Mouse (Mus musculus) hindbrain, postnatal 0 days (tissue): ENCODE measurements around the gene Vps37b. TPM values are rescaled to one million over a fixed set of nuclear protein-coding genes. Genes with fewer than 3 reads are reported as not detected.

Source experiments
- ATAC-seq: fragments of 200-750 bp; cut with Nextera tagmentation; 2 replicates; pipeline ENCODE4 v1.8.0; 2017; ENCODE audit warnings: mild to moderate bottlenecking, moderate TSS enrichment, moderate library complexity
- DNase-seq: peaks from one replicate; pipeline ENCODE4 v3.0.0-alpha.2; 2015; ENCODE audit warnings: low spot score
- H3K27ac ChIP-seq: fragments of 300-500 bp; sonication (generic); 2 replicates; pipeline ENCODE4 v1.5.1; 2014; ENCODE audit warnings: mild to moderate bottlenecking
- H3K27me3 ChIP-seq: fragments of 300-500 bp; sonication (generic); 2 replicates; pipeline ENCODE4 v1.6.1; 2014; ENCODE audit warnings: low read length, mixed read lengths; ENCODE audit not compliant: insufficient read depth
- H3K36me3 ChIP-seq: fragments of 300-500 bp; sonication (generic); 2 replicates; pipeline ENCODE4 v1.6.1; 2014; ENCODE audit warnings: low read length, mixed read lengths; ENCODE audit not compliant: insufficient read depth
- H3K4me1 ChIP-seq: fragments of 300-500 bp; sonication (generic); 2 replicates; pipeline ENCODE4 v1.6.1; 2014; ENCODE audit warnings: antibody characterized with exemption, low read length, mixed read lengths; ENCODE audit not compliant: insufficient read depth
- H3K4me2 ChIP-seq: fragments of 300-500 bp; sonication (generic); 2 replicates; pipeline ENCODE4 v1.6.1; 2014; ENCODE audit warnings: low read depth, mild to moderate bottlenecking, low read length, moderate library complexity, mixed read lengths
- H3K4me3 ChIP-seq: fragments of 300-500 bp; sonication (generic); 2 replicates; pipeline ENCODE4 v1.5.1; 2014; ENCODE audit warnings: low read length
- H3K9ac ChIP-seq: fragments of 300-500 bp; sonication (generic); replicated peaks from 2 replicates; pipeline ENCODE4 v1.6.1; 2014; ENCODE audit warnings: mild to moderate bottlenecking, low read length, moderate library complexity, mixed read lengths
- H3K9me3 ChIP-seq: fragments of 300-500 bp; sonication (generic); 2 replicates; pipeline ENCODE4 v1.6.1; 2016; ENCODE audit warnings: low read length, mixed read lengths
- CTCF ChIP-seq: IDR thresholded peaks from 2 replicates; pipeline ENCODE4 v1.5.1; 2016; ENCODE audit warnings: antibody characterized with exemption, control low read depth, low read depth
- WGBS: fragments of 180-500 bp; shearing (Covaris S2); extraction: QIAGEN DNeasy Blood & Tissue Kit; methylation state at CpG from one replicate; pipeline ENCODE4 v1.1.7; 2014; 5-methylcytosine and 5-hydroxymethylcytosine counted together
- microRNA-seq, 2 experiments: library from miRNA; unstranded; fragments of <30 nt; microRNA quantifications; one replicate each; pipeline ENCODE4; 2016
- polyA plus RNA-seq: library from polyadenylated mRNA; unstranded; fragments of >200 nt; fragmentation: Nextera tagmentation; extraction: Ambion mirVana; gene quantifications from 2 replicates; pipeline ENCODE4 v1.2.1, GENCODE M21; 2015
- total RNA-seq: library from RNA; depleted of rRNA; stranded (reverse); fragments of >200 nt; gene quantifications from 2 replicates; pipeline ENCODE4 v1.2.3, GENCODE M21; 2014; rRNA removed

The Vps37b gene
- total and polyA plus RNA-seq, 2 experiments from 2014 or later, result 94.0 to 104 TPM

DNA sequence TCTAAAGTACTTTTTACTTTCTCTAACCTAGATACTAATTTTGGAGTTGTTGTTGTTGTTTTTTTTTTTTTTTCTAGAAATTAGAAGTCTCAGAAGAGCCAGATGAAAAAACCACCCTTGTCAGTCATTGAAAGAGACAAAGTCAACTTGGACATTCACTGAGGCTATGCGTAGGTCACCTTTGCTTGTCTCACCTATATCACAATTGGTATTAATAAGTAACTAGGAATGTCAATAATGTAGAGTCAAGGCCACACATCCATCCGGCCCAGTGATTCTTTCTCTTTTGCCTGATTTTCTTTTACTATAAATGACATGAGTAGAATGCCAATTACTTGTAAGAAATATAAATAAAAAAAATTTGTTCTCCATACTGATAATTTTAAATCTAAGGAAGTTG, 65.3 kb downstream of the Vps37b start:
- Histone ChIP-seq H3K4me3 (no peak overlapping the region), H3K27ac (no peak overlapping the region), H3K4me2 (no peak overlapping the region), H3K4me1 (no peaks in the 10 kb centered on the region), H3K9ac (no peak overlapping the region), H3K9me3 (no peaks in the 10 kb centered on the region), H3K27me3 (no peaks in the 10 kb centered on the region), H3K36me3 (no peaks in the 10 kb centered on the region)
- DNase-seq (no peak), ATAC-seq (no peak)
- WGBS, result 95% methylated on average over 2 of the region's 2 CpGs
- TF ChIP-seq CTCF, result no peak

DNA sequence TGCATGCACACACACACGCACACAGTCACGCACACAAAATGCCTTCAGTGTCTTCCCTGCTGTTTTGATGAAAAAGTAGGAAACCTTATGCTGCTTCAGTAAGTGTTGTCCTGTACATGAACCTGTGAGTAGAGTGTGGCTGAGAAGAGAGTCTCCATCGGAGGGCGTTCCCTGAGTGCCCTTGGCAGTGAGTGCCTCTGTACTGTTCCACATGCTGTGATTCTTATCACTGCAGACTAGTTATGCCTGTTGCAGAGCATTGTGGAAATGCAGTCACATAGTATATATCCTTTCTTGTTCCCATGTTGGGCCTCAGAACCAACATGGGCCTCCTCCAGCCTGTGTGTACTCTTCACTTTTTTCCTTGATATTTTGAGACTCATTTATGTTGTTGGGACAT, 67.9 kb downstream of the Vps37b start:
- Histone ChIP-seq H3K27me3 (no peaks in the 10 kb centered on the region), H3K36me3 (no peaks in the 10 kb centered on the region), H3K9me3 (no peaks in the 10 kb centered on the region), H3K4me3 (no peak overlapping the region), H3K27ac (no peak overlapping the region), H3K9ac (no peak overlapping the region), H3K4me1 (no peaks in the 10 kb centered on the region), H3K4me2 (no peak overlapping the region)
- WGBS, result 94% methylated on average over 4 of the region's 4 CpGs
- ATAC-seq, result no peak
- DNase-seq, result no peak
- no peak for TF ChIP-seq CTCF

DNA sequence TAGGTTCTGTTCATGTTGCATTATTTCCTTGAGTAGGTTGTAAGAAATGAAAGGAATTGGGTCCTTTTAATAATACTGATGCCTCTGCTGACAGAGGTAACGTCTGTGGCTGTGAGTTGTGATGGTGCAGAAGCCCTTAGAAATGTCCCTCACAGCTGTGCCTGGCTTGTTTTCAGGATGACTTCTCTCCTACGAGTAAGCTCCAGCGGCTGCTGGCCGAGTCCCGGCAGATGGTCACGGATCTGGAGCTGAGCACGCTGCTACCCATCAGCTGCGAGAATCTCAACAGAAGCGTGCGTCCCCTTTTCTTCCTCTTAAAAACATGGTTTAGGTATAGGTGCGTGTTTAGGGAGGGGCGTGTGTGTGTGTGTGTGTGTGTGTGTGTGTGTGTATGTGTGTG, 71.0 kb downstream of the Vps37b start:
- no peak for TF ChIP-seq CTCF
- no peaks in the 10 kb centered on the region for H3K27me3 ChIP-seq
- H3K4me1 ChIP-seq, result no peaks in the 10 kb centered on the region
- no peak overlapping the region for H3K9ac ChIP-seq
- H3K9me3 ChIP-seq, result no peaks in the 10 kb centered on the region
- ATAC-seq (no peak), DNase-seq (peak; percentile 43)
- no peak overlapping the region for H3K4me3 ChIP-seq
- no peak overlapping the region for H3K27ac ChIP-seq
- H3K4me2 ChIP-seq, result no peak overlapping the region
- 70% methylated on average over 12 of the region's 12 CpGs for WGBS
- H3K36me3 ChIP-seq, result no peaks in the 10 kb centered on the region

DNA sequence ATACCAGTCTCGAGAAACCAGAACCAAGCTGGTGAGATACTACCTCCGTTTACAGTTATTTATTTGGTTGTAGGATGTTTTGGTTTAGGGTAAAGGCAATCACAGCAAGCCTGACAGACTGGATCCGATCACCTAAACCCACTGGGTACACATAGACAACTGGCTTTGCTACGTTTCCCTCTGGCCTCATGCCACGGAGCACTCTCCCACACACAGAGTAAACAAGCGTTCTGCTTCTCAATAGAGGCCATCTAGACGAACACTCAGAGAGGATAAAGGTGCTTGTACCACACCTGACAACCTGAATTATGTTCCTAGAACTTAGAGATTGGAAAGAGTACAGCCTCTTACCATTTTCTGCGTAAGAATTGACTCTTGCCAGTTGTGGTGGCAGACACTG, 71.9 kb downstream of the Vps37b start:
- no peak overlapping the region for H3K9ac ChIP-seq
- H3K36me3 ChIP-seq, result no peaks in the 10 kb centered on the region
- ATAC-seq (no peak), DNase-seq (no peak)
- H3K4me1 ChIP-seq, result no peaks in the 10 kb centered on the region
- H3K27ac ChIP-seq, result no peak overlapping the region
- no peaks in the 10 kb centered on the region for H3K27me3 ChIP-seq
- no peak overlapping the region for H3K4me3 ChIP-seq
- no peaks in the 10 kb centered on the region for H3K9me3 ChIP-seq
- 73% methylated on average over 8 of the region's 8 CpGs for WGBS
- H3K4me2 ChIP-seq, result no peak overlapping the region
- no peak for TF ChIP-seq CTCF

DNA sequence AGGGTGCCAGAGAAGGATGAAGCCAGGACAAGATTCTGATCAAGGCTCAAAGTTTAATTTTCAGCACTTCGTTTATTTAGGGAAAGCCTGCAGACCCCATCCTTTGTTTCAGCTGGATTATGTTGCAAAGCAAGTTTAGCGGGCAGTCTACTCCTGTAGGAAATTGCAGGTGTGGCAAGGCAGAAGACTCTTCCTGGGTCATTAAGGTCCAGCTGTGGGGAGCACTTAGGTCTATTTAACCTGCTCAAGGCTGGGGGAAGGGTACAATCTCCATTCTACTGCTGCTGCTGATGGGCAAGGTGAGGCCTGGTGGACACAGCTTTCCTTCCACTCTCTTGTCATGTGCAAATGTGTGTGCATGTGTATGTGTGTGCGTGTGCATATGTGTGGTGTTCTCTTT, 73.1 kb downstream of the Vps37b start:
- Histone ChIP-seq H3K27ac (no peak overlapping the region), H3K36me3 (no peaks in the 10 kb centered on the region), H3K4me2 (no peak overlapping the region), H3K9ac (no peak overlapping the region), H3K9me3 (no peaks in the 10 kb centered on the region), H3K27me3 (no peaks in the 10 kb centered on the region), H3K4me3 (no peak overlapping the region), H3K4me1 (no peaks in the 10 kb centered on the region)
- DNase-seq (no peak), ATAC-seq (no peak)
- 91% methylated on average over 3 of the region's 3 CpGs for WGBS
- TF ChIP-seq CTCF, result no peak

DNA sequence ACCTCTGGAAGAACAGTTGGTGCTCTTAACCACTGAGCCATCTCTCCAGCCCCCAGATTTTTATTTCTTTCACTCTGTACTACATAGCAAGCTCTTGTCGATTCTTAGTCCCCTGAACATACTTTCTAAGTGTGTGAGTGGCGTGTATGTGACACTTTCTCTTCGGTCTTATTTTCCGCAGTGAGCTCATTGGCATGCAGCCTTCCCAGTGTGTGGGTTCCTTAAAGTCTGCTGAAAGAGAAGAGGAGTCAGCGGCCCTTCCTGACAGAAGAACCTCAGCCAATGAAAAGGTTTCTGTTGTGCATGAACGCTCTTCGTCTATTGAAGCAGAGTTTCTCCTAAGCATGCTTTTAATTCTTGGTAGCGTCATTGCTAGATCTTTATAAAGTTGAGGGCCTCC, 74.9 kb downstream of the Vps37b start:
- no peak overlapping the region for H3K27ac ChIP-seq
- H3K4me3 ChIP-seq, result no peak overlapping the region
- TF ChIP-seq CTCF, result no peak
- no peak overlapping the region for H3K4me2 ChIP-seq
- no peaks in the 10 kb centered on the region for H3K27me3 ChIP-seq
- no peak overlapping the region for H3K9ac ChIP-seq
- ATAC-seq (no peak), DNase-seq (no peak)
- 75% methylated on average over 8 of the region's 8 CpGs for WGBS
- no peaks in the 10 kb centered on the region for H3K4me1 ChIP-seq
- H3K9me3 ChIP-seq, result no peaks in the 10 kb centered on the region
- no peaks in the 10 kb centered on the region for H3K36me3 ChIP-seq

Small RNA genes within 50 kb of the gene (microRNA-seq; reads per million reads assigned to microRNA genes)
- gene Mir7032, result 0 to 0.35 reads per million in 2 experiments

Other genes starting within 250 kb of the Vps37b start
- not detected in 2 replicates for gene Hcar2, start 166.8 kb downstream of the Vps37b start, total RNA-seq
- gene Hcar2, start 166.8 kb downstream of the Vps37b start, polyA plus RNA-seq, result not detected in 2 replicates
- 0.83 and 1.4 TPM in 2 replicates for gene Hcar1, start 152.2 kb downstream of the Vps37b start, total RNA-seq
- gene Hcar1, start 152.2 kb downstream of the Vps37b start, polyA plus RNA-seq, result 0.63 and 0.88 TPM in 2 replicates
- 12.7 and 16.7 TPM in 2 replicates for gene Denr, start 125.1 kb downstream of the Vps37b start, total RNA-seq
- gene Denr, start 125.1 kb downstream of the Vps37b start, polyA plus RNA-seq, result 123 and 136 TPM in 2 replicates
- 0.37 TPM in 1 of 2 replicates, not detected in the other for gene Gm43518, start 104.9 kb downstream of the Vps37b start, total RNA-seq
- gene Gm43518, start 104.9 kb downstream of the Vps37b start, polyA plus RNA-seq, result 2.2 and 3.2 TPM in 2 replicates
- 1.1 and 2.0 TPM in 2 replicates for gene Ccdc62, start 101.6 kb downstream of the Vps37b start, total RNA-seq
- gene Ccdc62, start 101.6 kb downstream of the Vps37b start, polyA plus RNA-seq, result 4.8 and 5.5 TPM in 2 replicates
- 46.9 and 65.5 TPM in 2 replicates for gene Hip1r, start 58.6 kb downstream of the Vps37b start, total RNA-seq
- 32.6 and 33.9 TPM in 2 replicates for gene Hip1r, start 58.6 kb downstream of the Vps37b start, polyA plus RNA-seq
- gene Abcb9, start 63.5 kb upstream of the Vps37b start, total RNA-seq, result 69.3 and 71.2 TPM in 2 replicates
- gene Abcb9, start 63.5 kb upstream of the Vps37b start, polyA plus RNA-seq, result 30.8 and 34.5 TPM in 2 replicates
- 52.0 and 110 TPM in 2 replicates for gene Ogfod2, start 80.0 kb upstream of the Vps37b start, total RNA-seq
- 36.0 and 38.2 TPM in 2 replicates for gene Ogfod2, start 80.0 kb upstream of the Vps37b start, polyA plus RNA-seq
- gene Arl6ip4, start 83.8 kb upstream of the Vps37b start, total RNA-seq, result 32.5 and 45.2 TPM in 2 replicates
- 115 and 121 TPM in 2 replicates for gene Arl6ip4, start 83.8 kb upstream of the Vps37b start, polyA plus RNA-seq
- 43.9 and 44.1 TPM in 2 replicates for gene Pitpnm2, start 217.5 kb upstream of the Vps37b start, total RNA-seq
- gene Pitpnm2, start 217.5 kb upstream of the Vps37b start, polyA plus RNA-seq, result 7.6 TPM in 2 replicates